Mouse (Mus musculus) CH12.LX (cell line): ENCODE measurements around the gene Lpar1. TPM values are rescaled to one million over a fixed set of nuclear protein-coding genes. Genes with fewer than 3 reads are reported as not detected.

Experiments used
- DNase-seq: peaks from one replicate; pipeline ENCODE4 v3.0.0-alpha.2; 2013; ENCODE audit errors: extremely low read depth
- H3K27ac ChIP-seq: 2 replicates; pipeline ENCODE4 v1.5.1; 2012; ENCODE audit warnings: low read depth, mild to moderate bottlenecking, control low read depth, moderate library complexity; ENCODE audit not compliant: insufficient read depth
- H3K27me3 ChIP-seq: replicated peaks from 2 replicates; pipeline ENCODE3; 2012; ENCODE audit warnings: inconsistent platforms
- H3K36me3 ChIP-seq, 2 experiments: replicated peaks in 1 of 2; 2 replicates each; pipeline versions ENCODE3 to v1.6.1; 2012; ENCODE audit warnings: inconsistent platforms in 1 of 2, low read length in 1 of 2, mild to moderate bottlenecking in 1 of 2, mixed read lengths in 1 of 2, moderate library complexity in 1 of 2; ENCODE audit not compliant: control insufficient read depth in 1 of 2, insufficient read depth in 1 of 2
- H3K4me1 ChIP-seq, 2 experiments: 2 replicates each; pipeline ENCODE4 v1.6.1; 2012; ENCODE audit warnings: inconsistent platforms in 1 of 2, moderate library complexity in 1 of 2; ENCODE audit not compliant: insufficient read depth in 2 of 2, control insufficient read depth in 1 of 2
- H3K4me2 ChIP-seq: 2 replicates; pipeline ENCODE4 v1.6.1; 2012; ENCODE audit warnings: low read depth, mild to moderate bottlenecking, control low read depth; ENCODE audit not compliant: poor library complexity, insufficient read depth, severe bottlenecking
- H3K4me3 ChIP-seq, 3 experiments: fragments of 150-350 bp in 1 of 3; sonication (generic) in 1 of 3; replicated peaks in 1 of 3; 2 replicates each; pipeline versions ENCODE3 to v1.5.1; 2011 to 2012; ENCODE audit warnings: low read depth in 2 of 3, low read length in 2 of 3, mild to moderate bottlenecking in 2 of 3, moderate library complexity in 2 of 3, control low read depth in 1 of 3, improper control_type of control experiment in 1 of 3, inconsistent platforms in 1 of 3, mixed read lengths in 1 of 3; ENCODE audit not compliant: poor library complexity in 1 of 3
- H3K79me2 ChIP-seq: replicated peaks from 2 replicates; pipeline ENCODE4 v1.6.1; 2012; ENCODE audit warnings: mild to moderate bottlenecking, moderate library complexity; ENCODE audit not compliant: control insufficient read depth, poor library complexity, insufficient read depth, severe bottlenecking; ENCODE audit errors: extremely low read depth
- H3K9ac ChIP-seq: 2 replicates; pipeline ENCODE4 v1.6.1; 2012; ENCODE audit warnings: low read depth, mild to moderate bottlenecking, control low read depth, moderate library complexity; ENCODE audit not compliant: insufficient read depth
- H3K9me3 ChIP-seq: replicated peaks from 2 replicates; pipeline ENCODE3; 2012; ENCODE audit warnings: low read length, inconsistent platforms, mixed read lengths
- CHD2 ChIP-seq: IDR thresholded peaks from 2 replicates; pipeline ENCODE4 v1.6.1; 2011; ENCODE audit warnings: low read length, improper control_type of control experiment
- E2F4 ChIP-seq: IDR thresholded peaks from 2 replicates; pipeline ENCODE4 v1.6.1; 2011; ENCODE audit warnings: low read depth, low read length, improper control_type of control experiment; ENCODE audit not compliant: insufficient replicate concordance
- ELF1 ChIP-seq: IDR thresholded peaks from 2 replicates; pipeline ENCODE4 v1.6.1; 2014; ENCODE audit warnings: low read depth, mild to moderate bottlenecking, inconsistent platforms, low read length, improper control_type of control experiment
- GABPA ChIP-seq: IDR thresholded peaks from 2 replicates; pipeline ENCODE4 v1.6.1; 2012; ENCODE audit warnings: low read depth, low read length, improper control_type of control experiment, inconsistent platforms; ENCODE audit not compliant: insufficient replicate concordance
- HCFC1 ChIP-seq: IDR thresholded peaks from 2 replicates; pipeline ENCODE4 v1.6.1; 2012; ENCODE audit warnings: low read depth, mild to moderate bottlenecking, inconsistent platforms, low read length, improper control_type of control experiment
- MAFK ChIP-seq: IDR thresholded peaks from 2 replicates; pipeline ENCODE4 v1.6.1; 2011; ENCODE audit warnings: low read length, improper control_type of control experiment; ENCODE audit not compliant: insufficient replicate concordance
- MAX ChIP-seq: IDR thresholded peaks from 2 replicates; pipeline ENCODE4 v1.6.1; 2011; ENCODE audit warnings: low read length, improper control_type of control experiment
- MEF2A ChIP-seq: IDR thresholded peaks from 2 replicates; pipeline ENCODE4 v1.6.1; 2014; ENCODE audit warnings: low read depth, mild to moderate bottlenecking, inconsistent platforms, low read length, improper control_type of control experiment, borderline replicate concordance
- MXI1 ChIP-seq: IDR thresholded peaks from 2 replicates; pipeline ENCODE4 v1.6.1; 2011; ENCODE audit warnings: mild to moderate bottlenecking, low read depth, low read length, improper control_type of control experiment
- MYC ChIP-seq: IDR thresholded peaks from 2 replicates; pipeline ENCODE4 v1.6.1; 2011; ENCODE audit warnings: low read depth, mild to moderate bottlenecking, improper control_type of control experiment, low read length
- NELFE ChIP-seq: IDR thresholded peaks from 2 replicates; pipeline ENCODE4 v1.6.1; 2011; ENCODE audit warnings: low read depth, low read length, improper control_type of control experiment
- NRF1 ChIP-seq: IDR thresholded peaks from 2 replicates; pipeline ENCODE4 v1.6.1; 2014; ENCODE audit warnings: low read depth, mild to moderate bottlenecking, inconsistent platforms, low read length, improper control_type of control experiment, moderate library complexity
- POLR2A ChIP-seq: IDR thresholded peaks from 2 replicates; pipeline ENCODE4 v1.6.1; 2011; ENCODE audit warnings: low read depth, mild to moderate bottlenecking, improper control_type of control experiment, low read length
- POLR2AphosphoS2 ChIP-seq: IDR thresholded peaks from 2 replicates; pipeline ENCODE4 v1.6.1; 2011; ENCODE audit warnings: low read depth, low read length, improper control_type of control experiment
- RCOR1 ChIP-seq: conservative IDR thresholded peaks from 2 replicates; pipeline ENCODE4 v1.6.1; 2012; ENCODE audit warnings: low read depth, mild to moderate bottlenecking, inconsistent platforms, low read length, improper control_type of control experiment
- TBP ChIP-seq: conservative IDR thresholded peaks from 2 replicates; pipeline ENCODE4 v1.6.1; 2011; ENCODE audit warnings: low read depth, low read length, improper control_type of control experiment
- TCF12 ChIP-seq: IDR thresholded peaks from 2 replicates; pipeline ENCODE4 v1.6.1; 2014; ENCODE audit warnings: low read depth, mild to moderate bottlenecking, inconsistent platforms, low read length, improper control_type of control experiment
- UBTF ChIP-seq: IDR thresholded peaks from 2 replicates; pipeline ENCODE4 v1.6.1; 2012; ENCODE audit warnings: low read depth, mild to moderate bottlenecking, inconsistent platforms, low read length, improper control_type of control experiment, moderate library complexity
- USF1 ChIP-seq: IDR thresholded peaks from 2 replicates; pipeline ENCODE4 v1.6.1; 2014; ENCODE audit warnings: low read depth, mild to moderate bottlenecking, inconsistent platforms, low read length, improper control_type of control experiment
- USF2 ChIP-seq: conservative IDR thresholded peaks from 2 replicates; pipeline ENCODE4 v1.6.1; 2011; ENCODE audit warnings: low read depth, low read length, improper control_type of control experiment
- ZC3H11A ChIP-seq: IDR thresholded peaks from 2 replicates; pipeline ENCODE4 v1.6.1; 2012; ENCODE audit warnings: low read depth, mild to moderate bottlenecking, inconsistent platforms, low read length, improper control_type of control experiment
- dilution Hi-C: fragments of 300-500 bp; cut with MboI; formaldehyde crosslinking; loops from 2 replicates; pipeline ENCODE4 v1.14.3; 2020; ENCODE audit warnings: low sequenced_read_pairs; ENCODE audit not compliant: extremely low pct_unique_long_range_greater_than_20kb, extremely low pct_ligation_motif_present
- in situ Hi-C: fragments of 300-500 bp; cut with MboI; formaldehyde crosslinking; loops from 3 replicates; pipeline ENCODE4 v1.14.3; 2019; ENCODE audit warnings: low sequenced_read_pairs, low pct_ligation_motif_present, low pct_unique_long_range_greater_than_20kb, mixed read lengths
- polyA plus RNA-seq: library from polyadenylated mRNA; unstranded; fragments of >175 nt; gene quantifications from 2 replicates; pipeline ENCODE4 v1.2.1, GENCODE M21; 2012; ENCODE audit warnings: low read depth; ENCODE audit not compliant: insufficient read length
- total RNA-seq, 2 experiments: library from RNA; depleted of rRNA; stranded (reverse); fragments of 300-350 nt in 1 of 2; fragments of >200 nt in 1 of 2; gene quantifications; 2 replicates each; pipeline ENCODE4 v1.2.3; 2012 to 2014

Lpar1 gene
- total and polyA plus RNA-seq, 3 experiments, result 0.04 TPM; not detected in 2

DNA sequence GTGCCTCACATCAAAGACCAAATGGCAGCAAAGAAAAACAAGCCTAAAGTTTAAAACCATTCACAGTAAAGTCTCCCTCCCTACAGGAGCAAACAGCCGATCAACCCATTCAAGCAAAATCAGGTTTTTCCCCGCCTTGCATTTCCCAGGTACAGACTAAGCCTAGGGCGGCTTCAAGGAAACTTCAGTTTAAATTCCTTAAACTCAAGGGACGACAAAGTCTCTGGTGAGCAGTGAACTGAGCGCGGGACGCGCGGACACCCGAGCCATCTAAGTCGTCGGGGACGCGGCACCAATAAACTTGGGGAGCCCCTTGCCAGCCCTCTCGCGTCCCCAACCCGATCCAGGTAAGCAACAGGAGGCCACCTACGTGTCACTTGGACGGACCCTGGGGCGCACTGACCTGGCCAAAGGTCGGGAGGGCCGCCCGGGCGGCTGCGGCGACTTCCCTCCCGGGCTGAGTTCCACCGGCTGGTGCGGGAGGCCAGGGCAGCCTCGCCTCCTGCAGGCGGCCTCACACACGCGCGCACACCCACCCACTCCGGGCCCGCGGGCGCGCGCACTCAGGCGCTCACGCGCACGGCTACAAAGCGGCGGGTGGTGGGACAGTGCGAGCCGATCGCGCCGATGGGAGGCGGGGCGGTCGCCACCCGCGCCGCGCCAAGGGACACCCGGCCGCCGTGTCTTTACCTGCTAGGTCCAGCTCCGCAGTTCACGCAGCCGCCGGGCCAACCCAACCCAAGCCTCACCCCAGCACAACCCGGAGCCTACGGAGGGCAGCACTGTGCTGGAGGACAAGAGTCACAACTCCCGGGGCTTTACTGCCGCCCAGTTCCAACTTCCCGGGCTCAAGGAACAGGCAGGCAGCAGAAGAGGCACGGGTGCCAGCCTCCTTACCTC, 717 bp downstream of the Lpar1 start:
- Histone ChIP-seq H3K9ac (no peak overlapping the region), H3K9me3 (no peaks in the 10 kb centered on the region), H3K4me3 (no peak overlapping the region), H3K27ac (no peak overlapping the region), H3K79me2 (no peaks in the 10 kb centered on the region), H3K27me3 (no peaks in the 10 kb centered on the region), H3K4me2 (no peak overlapping the region), H3K4me1 (peaks cover 0 to 4% of the 10 kb centered on the region in 2 experiments; a peak in 2 of 4 replicates), H3K36me3 (no peaks in the 10 kb centered on the region)
- no peak for DNase-seq
- TF ChIP-seq MAX (no peak), UBTF (no peak), POLR2A (no peak), MEF2A (no peak), NELFE (no peak), TBP (no peak), TCF12 (no peak)
- in situ Hi-C loops, result no loop called here
- dilution Hi-C loops, result no loop called here

DNA sequence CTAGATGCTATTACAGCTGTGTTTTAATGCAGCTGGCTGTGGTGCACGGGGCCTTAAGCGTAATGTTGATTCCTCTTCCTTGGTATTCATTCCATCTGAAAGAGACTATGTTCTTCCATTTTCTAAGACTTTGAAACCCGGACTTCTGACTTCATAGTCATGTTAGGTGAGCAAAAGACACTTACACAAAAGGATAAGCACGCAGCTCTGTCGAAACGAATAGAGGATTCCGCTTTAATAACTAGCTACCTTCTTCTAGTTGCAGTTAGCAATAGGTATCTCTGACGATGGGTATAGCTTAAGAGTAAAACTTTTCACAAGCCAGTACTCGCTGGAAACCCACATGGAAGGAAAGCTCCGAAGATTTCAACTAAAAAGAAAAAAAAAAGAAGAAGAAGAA, 1.5 kb downstream of the Lpar1 start:
- H3K9me3 ChIP-seq, result no peaks in the 10 kb centered on the region
- H3K4me1 ChIP-seq, result no peaks in the 10 kb centered on the region
- no peak overlapping the region for H3K4me3 ChIP-seq
- in situ Hi-C loops, result no loop called here
- H3K9ac ChIP-seq, result no peak overlapping the region
- H3K4me2 ChIP-seq, result no peak overlapping the region
- DNase-seq, result no peak
- no peaks in the 10 kb centered on the region for H3K36me3 ChIP-seq
- no peaks in the 10 kb centered on the region for H3K79me2 ChIP-seq
- H3K27me3 ChIP-seq, result no peaks in the 10 kb centered on the region
- no peak overlapping the region for H3K27ac ChIP-seq
- no peak for TF ChIP-seq NELFE
- TF ChIP-seq USF2, result no peak
- TF ChIP-seq HCFC1, result no peak
- no peak for TF ChIP-seq CHD2
- no peak for TF ChIP-seq NRF1
- TF ChIP-seq MAFK, result no peak
- no peak for TF ChIP-seq MEF2A
- no peak for TF ChIP-seq MAX
- TF ChIP-seq RCOR1, result no peak
- TF ChIP-seq GABPA, result no peak
- TF ChIP-seq MYC, result no peak
- no peak for TF ChIP-seq ZC3H11A
- TF ChIP-seq POLR2AphosphoS2, result no peak
- no peak for TF ChIP-seq ELF1
- no peak for TF ChIP-seq MXI1
- TF ChIP-seq POLR2A, result no peak
- no peak for TF ChIP-seq USF1
- TF ChIP-seq TCF12, result no peak
- no peak for TF ChIP-seq E2F4
- no peak for TF ChIP-seq TBP
- TF ChIP-seq, all 38 proteins: peak for 0
- dilution Hi-C loops, result no loop called here
